Mouse (Mus musculus) heart, postnatal 0 days (tissue): ENCODE results near the gene Tbxas1.

Experiments
- CTCF ChIP-seq: IDR thresholded peaks from 2 replicates; pipeline ENCODE4 v1.5.1; 2016; ENCODE audit warnings: antibody characterized with exemption, control low read depth, low read depth
- EP300 ChIP-seq: IDR thresholded peaks from 2 replicates; pipeline ENCODE4 v1.6.1; 2016; ENCODE audit warnings: antibody characterized with exemption, low read depth

DNA sequence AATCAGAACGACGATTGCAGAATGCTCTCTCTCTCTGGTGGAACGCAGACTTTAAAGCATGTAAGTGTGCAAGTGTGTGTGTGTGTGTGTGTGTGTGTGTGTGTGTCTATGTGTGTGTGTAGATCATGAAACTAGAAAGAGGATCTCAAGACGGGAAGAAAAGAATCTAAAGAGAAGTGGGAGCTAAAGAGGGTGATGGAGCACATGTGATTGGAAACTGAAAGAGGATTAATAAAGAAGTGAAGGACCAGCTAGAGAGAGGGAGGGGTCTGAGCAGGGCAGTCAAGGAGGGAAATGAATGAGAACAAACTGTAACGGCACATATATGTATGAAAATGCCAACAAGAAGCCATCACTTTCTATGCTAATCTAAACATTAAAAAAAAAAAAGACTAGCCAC lies 92.8 kb downstream of the Tbxas1 start:
- TF ChIP-seq CTCF: no peak
- no peak for TF ChIP-seq EP300
